Mouse (Mus musculus) small intestine, adult 2 months (tissue): Measurements from ENCODE around the gene Nt5dc3.

Source experiments
- CTCF ChIP-seq: fragments of 200-500 bp; IDR thresholded peaks from 2 replicates; pipeline ENCODE4 v1.5.1; 2012; ENCODE audit warnings: low read depth, mild to moderate bottlenecking, control low read depth, inconsistent platforms, low read length, moderate library complexity, mixed read lengths; ENCODE audit not compliant: insufficient replicate concordance, insufficient read length; ENCODE audit errors: extremely low read depth
- POLR2A ChIP-seq: fragments of 200-500 bp; IDR thresholded peaks from 2 replicates; pipeline ENCODE4 v1.6.1; 2012; ENCODE audit warnings: low read depth, mild to moderate bottlenecking, control low read depth, inconsistent platforms, low read length, moderate library complexity

GRCm38 (mm10) chr10:86838827-86839226 is 60.0 kb downstream of the Nt5dc3 start:
- TF ChIP-seq CTCF = no peak
- TF ChIP-seq POLR2A = no peak
